Mouse (Mus musculus) stomach, embryonic 15.5 days (tissue): ENCODE measurements around the gene Fbf1. TPM values are rescaled to one million over a fixed set of nuclear protein-coding genes. Genes with fewer than 3 reads are reported as not detected.

Experiments
- ATAC-seq: fragments of 200-750 bp; cut with Nextera tagmentation; 2 replicates; pipeline ENCODE4 v1.8.0; 2017; ENCODE audit warnings: low read depth, moderate number of reproducible peaks, moderate TSS enrichment; ENCODE audit not compliant: insufficient read depth, low FRiP score
- H3K27ac ChIP-seq: fragments of 300-500 bp; sonication (generic); 2 replicates; pipeline ENCODE4 v1.5.1; 2015; ENCODE audit warnings: mild to moderate bottlenecking, inconsistent platforms
- H3K27me3 ChIP-seq: fragments of 300-500 bp; sonication (generic); replicated peaks from 2 replicates; pipeline ENCODE4 v1.6.1; 2015; ENCODE audit warnings: inconsistent platforms
- H3K36me3 ChIP-seq: fragments of 300-500 bp; sonication (generic); 2 replicates; pipeline ENCODE4 v1.6.1; 2015; ENCODE audit warnings: inconsistent platforms
- H3K4me1 ChIP-seq: fragments of 300-500 bp; sonication (generic); 2 replicates; pipeline ENCODE4 v1.6.1; 2015; ENCODE audit warnings: inconsistent platforms
- H3K4me2 ChIP-seq: fragments of 300-500 bp; sonication (generic); 2 replicates; pipeline ENCODE4 v1.6.1; 2015; ENCODE audit warnings: mild to moderate bottlenecking, inconsistent platforms
- H3K4me3 ChIP-seq: fragments of 300-500 bp; sonication (generic); replicated peaks from 2 replicates; pipeline ENCODE4 v1.5.1; 2015; ENCODE audit warnings: inconsistent platforms
- H3K9ac ChIP-seq: fragments of 300-500 bp; sonication (generic); 2 replicates; pipeline ENCODE4 v1.6.1; 2015; ENCODE audit warnings: inconsistent platforms
- H3K9me3 ChIP-seq: fragments of 300-500 bp; sonication (generic); 2 replicates; pipeline ENCODE4 v1.6.1; 2016; ENCODE audit warnings: inconsistent platforms
- WGBS: fragments of 180-500 bp; shearing (Covaris S2); methylation state at CpG from one replicate; pipeline ENCODE4 v1.1.7; 2015; 5-methylcytosine and 5-hydroxymethylcytosine counted together
- polyA plus RNA-seq: library from polyadenylated mRNA; unstranded; fragments of >200 nt; fragmentation: Nextera tagmentation; extraction: Ambion mirVana; gene quantifications from 2 replicates; pipeline ENCODE4 v1.2.1, GENCODE M21; 2015

Gene Fbf1
- polyA plus RNA-seq, 1 experiment from 2014 or later = 26.8 TPM

- H3K9me3 ChIP-seq = no peaks in the 10 kb centered on the region
- peak overlapping the region; percentile 91 for H3K4me2 ChIP-seq
- peaks cover 48% of the 10 kb centered on the region for H3K4me1 ChIP-seq
- ATAC-seq = no peak
- 19% methylated on average over 10 of the region's 10 CpGs for WGBS
- H3K36me3 ChIP-seq = no peaks in the 10 kb centered on the region; the same call in 1 of the 2 replicates
- H3K4me3 ChIP-seq = peak overlapping the region; percentile 57
- peaks cover 28% of the 10 kb centered on the region for H3K27me3 ChIP-seq
- peak overlapping the region; percentile 8; the same call in 1 of the 2 replicates for H3K27ac ChIP-seq
- H3K9ac ChIP-seq = peak overlapping the region; percentile 40; the same call in 1 of the 2 replicates
These were observed 57.4 kb downstream of the Fbf1 start for GRCm38 (mm10) chr11:116110540-116110939.

GRCm38 (mm10) chr11:116110131-116110530, 57.8 kb downstream of the Fbf1 start:
- no peaks in the 10 kb centered on the region; the same call in 1 of the 2 replicates for H3K36me3 ChIP-seq
- H3K27me3 ChIP-seq = peaks cover 28% of the 10 kb centered on the region
- peak overlapping the region; percentile 8; the same call in 1 of the 2 replicates for H3K27ac ChIP-seq
- H3K4me1 ChIP-seq = peaks cover 51% of the 10 kb centered on the region
- peak overlapping the region; percentile 57 for H3K4me3 ChIP-seq
- ATAC-seq = peak; percentile 41
- 2% methylated on average over 30 of the region's 35 CpGs for WGBS
- H3K9me3 ChIP-seq = no peaks in the 10 kb centered on the region
- H3K4me2 ChIP-seq = peak overlapping the region; percentile 91
- H3K9ac ChIP-seq = peak overlapping the region; percentile 40; the same call in 1 of the 2 replicates

- H3K27ac ChIP-seq = peak overlapping the region; percentile 8
- WGBS = 1% methylated on average over 64 of the region's 70 CpGs
- H3K27me3 ChIP-seq = peaks cover 28% of the 10 kb centered on the region
- ATAC-seq = 0 out of 2 replicates have a peak, but pooled peaks have one; percentile 11
- no peaks in the 10 kb centered on the region for H3K9me3 ChIP-seq
- peak overlapping the region; percentile 40; the same call in 1 of the 2 replicates for H3K9ac ChIP-seq
- peak overlapping the region; percentile 91 for H3K4me2 ChIP-seq
- H3K4me1 ChIP-seq = peaks cover 52% of the 10 kb centered on the region
- H3K36me3 ChIP-seq = no peaks in the 10 kb centered on the region; the same call in 1 of the 2 replicates
- peak overlapping the region; percentile 57 for H3K4me3 ChIP-seq
These were observed 58.4 kb downstream of the Fbf1 start for GRCm38 (mm10) chr11:116109441-116110081.

- H3K9me3 ChIP-seq = no peaks in the 10 kb centered on the region
- H3K27me3 ChIP-seq = peaks cover 28% of the 10 kb centered on the region
- peak overlapping the region; percentile 2; the same call in 1 of the 2 replicates for H3K27ac ChIP-seq
- no peak for ATAC-seq
- peaks cover 62% of the 10 kb centered on the region for H3K4me1 ChIP-seq
- WGBS = 12% methylated on average over 23 of the region's 23 CpGs
- peak overlapping the region; percentile 57 for H3K4me3 ChIP-seq
- peak overlapping the region; percentile 91 for H3K4me2 ChIP-seq
- 0 out of 2 replicates have a peak overlapping the region, but pooled peaks have one; percentile 7 for H3K9ac ChIP-seq
- no peaks in the 10 kb centered on the region; the same call in 1 of the 2 replicates for H3K36me3 ChIP-seq
These were observed 59.4 kb downstream of the Fbf1 start for GRCm38 (mm10) chr11:116108464-116109137.

- Histone ChIP-seq H3K4me2 (peak overlapping the region; percentile 91), H3K9me3 (no peaks in the 10 kb centered on the region), H3K27ac (peak overlapping the region; percentile 48; the same call in 1 of the 2 replicates), H3K9ac (no peak overlapping the region), H3K4me1 (peaks cover 69% of the 10 kb centered on the region), H3K4me3 (peak overlapping the region; percentile 57), H3K27me3 (peaks cover 28% of the 10 kb centered on the region), H3K36me3 (no peaks in the 10 kb centered on the region; the same call in 1 of the 2 replicates)
- ATAC-seq = no peak
- 36% methylated on average over 19 of the region's 19 CpGs for WGBS
These were observed 60.1 kb downstream of the Fbf1 start for GRCm38 (mm10) chr11:116107777-116108285.

DNA sequence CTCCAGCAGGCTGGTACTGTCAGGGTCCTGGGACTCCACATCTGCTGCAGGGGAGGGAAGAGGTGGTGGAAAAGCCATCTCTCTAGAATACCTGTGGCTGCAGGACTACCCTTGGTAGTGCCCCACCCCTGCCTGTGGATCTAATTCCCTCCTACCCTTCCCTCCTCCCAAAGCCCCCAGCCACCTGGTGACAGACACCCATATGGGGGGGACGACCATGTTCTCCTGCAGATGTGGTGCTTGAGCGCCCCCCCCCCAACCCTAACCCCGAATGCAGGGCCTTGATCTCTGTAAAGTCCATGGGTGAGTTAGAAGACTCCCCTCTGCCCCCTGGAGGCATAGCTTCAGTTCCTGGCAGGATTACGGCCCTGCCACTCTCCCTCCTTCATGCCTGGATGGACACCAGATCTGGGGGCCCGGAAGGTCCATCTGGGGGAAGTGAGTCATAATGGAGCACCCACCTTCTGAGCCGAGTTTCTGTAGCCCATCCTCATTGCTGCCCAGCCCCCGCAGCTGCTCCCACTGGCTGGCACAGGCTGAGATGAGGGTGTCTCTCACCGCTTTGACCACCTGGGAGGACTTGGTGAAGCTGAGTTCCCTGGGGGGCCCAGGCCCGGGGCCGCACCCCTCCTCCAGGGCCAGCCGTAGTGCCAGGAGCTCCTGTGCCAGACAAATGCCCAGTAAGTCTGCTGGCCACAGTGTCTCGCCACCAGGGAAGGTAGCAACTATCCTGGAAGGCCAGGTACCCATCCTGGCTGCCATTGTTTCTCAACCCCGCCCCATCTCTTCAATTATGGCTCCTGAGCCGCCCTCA, 60.8 kb downstream of the Fbf1 start:
- Histone ChIP-seq H3K9ac (peak overlapping the region; percentile 14; the same call in 1 of the 2 replicates), H3K27ac (peak overlapping the region; percentile 48; the same call in 1 of the 2 replicates), H3K4me1 (peaks cover 73% of the 10 kb centered on the region), H3K27me3 (peaks cover 28% of the 10 kb centered on the region), H3K9me3 (no peaks in the 10 kb centered on the region), H3K4me3 (peak overlapping the region; percentile 57), H3K36me3 (no peaks in the 10 kb centered on the region; the same call in 1 of the 2 replicates), H3K4me2 (peak overlapping the region; percentile 91)
- no peak for ATAC-seq
- 45% methylated on average over 14 of the region's 14 CpGs for WGBS

GRCm38 (mm10) chr11:116106154-116106962, 61.6 kb downstream of the Fbf1 start:
- Histone ChIP-seq H3K36me3 (no peaks in the 10 kb centered on the region; the same call in 1 of the 2 replicates), H3K27me3 (peaks cover 28% of the 10 kb centered on the region), H3K4me2 (peak overlapping the region; percentile 91), H3K9me3 (no peaks in the 10 kb centered on the region), H3K27ac (no peak overlapping the region; the same call in 1 of the 2 replicates), H3K4me1 (peaks cover 81% of the 10 kb centered on the region), H3K4me3 (no peak overlapping the region; the same call in 1 of the 2 replicates), H3K9ac (no peak overlapping the region)
- WGBS = 26% methylated on average over 32 of the region's 32 CpGs
- ATAC-seq = no peak

- Histone ChIP-seq H3K36me3 (no peaks in the 10 kb centered on the region; the same call in 1 of the 2 replicates), H3K9ac (no peak overlapping the region), H3K27ac (peak overlapping the region; percentile 95; the same call in 1 of the 2 replicates), H3K4me3 (no peak overlapping the region), H3K9me3 (no peaks in the 10 kb centered on the region), H3K4me1 (peaks cover 87% of the 10 kb centered on the region), H3K27me3 (peaks cover 27% of the 10 kb centered on the region), H3K4me2 (no peak overlapping the region)
- 92% methylated on average over 2 of the region's 2 CpGs for WGBS
- ATAC-seq = no peak
These were observed 62.9 kb downstream of the Fbf1 start for GRCm38 (mm10) chr11:116105065-116105464.

- Histone ChIP-seq H3K27ac (peak overlapping the region; percentile 95), H3K4me2 (peak overlapping the region; percentile 33), H3K4me3 (no peak overlapping the region), H3K27me3 (peaks cover 18% of the 10 kb centered on the region), H3K36me3 (no peaks in the 10 kb centered on the region; the same call in 1 of the 2 replicates), H3K9ac (no peak overlapping the region), H3K4me1 (peaks cover 87% of the 10 kb centered on the region), H3K9me3 (no peaks in the 10 kb centered on the region)
- 31% methylated on average over 14 of the region's 14 CpGs for WGBS
- peak; percentile 78 for ATAC-seq
These were observed 63.8 kb downstream of the Fbf1 start for GRCm38 (mm10) chr11:116104006-116104646.

- peak overlapping the region; percentile 95 for H3K27ac ChIP-seq
- no peak overlapping the region for H3K4me3 ChIP-seq
- peaks cover 89% of the 10 kb centered on the region for H3K4me1 ChIP-seq
- peak overlapping the region; percentile 33 for H3K4me2 ChIP-seq
- H3K27me3 ChIP-seq = peaks cover 13% of the 10 kb centered on the region
- no peak for ATAC-seq
- H3K9ac ChIP-seq = no peak overlapping the region
- no peaks in the 10 kb centered on the region; the same call in 1 of the 2 replicates for H3K36me3 ChIP-seq
- no peaks in the 10 kb centered on the region for H3K9me3 ChIP-seq
- WGBS = 61% methylated on average over 12 of the region's 12 CpGs
These were observed 64.4 kb downstream of the Fbf1 start for GRCm38 (mm10) chr11:116103572-116103971.
